Mouse (Mus musculus) G1E (cell line): ENCODE results near the gene Sdk1. TPM values are rescaled to one million over a fixed set of nuclear protein-coding genes. Genes with fewer than 3 reads are reported as not detected.

Source experiments
- ATAC-seq: 2 replicates; pipeline ENCODE4 v1.8.0; 2016; ENCODE audit warnings: mild to moderate bottlenecking; ENCODE audit not compliant: insufficient number of reproducible peaks, poor library complexity, low FRiP score, severe bottlenecking; ENCODE audit errors: extremely low read depth
- DNase-seq: peaks from one replicate; pipeline ENCODE4 v3.0.0; 2012; ENCODE audit warnings: low spot score
- H3K27me3 ChIP-seq: 2 replicates; pipeline ENCODE4 v1.6.1; 2012; ENCODE audit warnings: mild to moderate bottlenecking, low read length, inconsistent platforms; ENCODE audit not compliant: insufficient read depth
- H3K36me3 ChIP-seq: replicated peaks from 2 replicates; pipeline ENCODE3; 2012; ENCODE audit warnings: mild to moderate bottlenecking, inconsistent platforms
- H3K4me1 ChIP-seq: 2 replicates; pipeline ENCODE4 v1.6.1; 2012; ENCODE audit warnings: low read depth, low read length, inconsistent platforms, mixed read lengths; ENCODE audit not compliant: insufficient read depth
- H3K4me3 ChIP-seq: 2 replicates; pipeline ENCODE4 v1.5.1; 2012; ENCODE audit warnings: low read depth, mild to moderate bottlenecking, inconsistent platforms, low read length, moderate library complexity, mixed read lengths
- H3K9me3 ChIP-seq: replicated peaks from 2 replicates; pipeline ENCODE4 v1.6.1; 2012; ENCODE audit warnings: inconsistent platforms
- CTCF ChIP-seq: IDR thresholded peaks from 2 replicates; pipeline ENCODE4 v1.5.1; 2012; ENCODE audit warnings: low read depth, low read length, inconsistent platforms, mixed read lengths
- GATA1 ChIP-seq: IDR thresholded peaks from 2 replicates; pipeline ENCODE4 v1.6.1; 2012; ENCODE audit warnings: borderline replicate concordance, low read length, inconsistent platforms, mixed read lengths
- GATA2 ChIP-seq: IDR thresholded peaks from 2 replicates; pipeline ENCODE4 v1.6.1; 2012; ENCODE audit warnings: low read depth, low read length, inconsistent platforms, borderline replicate concordance
- POLR2AphosphoS5 ChIP-seq: IDR thresholded peaks from 2 replicates; pipeline ENCODE4 v1.6.1; 2012; ENCODE audit warnings: low read depth, low read length, inconsistent platforms; ENCODE audit not compliant: insufficient replicate concordance
- TAL1 ChIP-seq: conservative IDR thresholded peaks from 2 replicates; pipeline ENCODE4 v1.6.1; 2012; ENCODE audit warnings: low read depth, low read length, inconsistent platforms, mixed read lengths
- polyA plus RNA-seq: library from polyadenylated mRNA; stranded (reverse); fragments of >175 nt; gene quantifications from 2 replicates; pipeline ENCODE4 v1.2.3, GENCODE M21; 2012
- total RNA-seq, 2 experiments: library from RNA; stranded (forward) in 1 of 2; stranded (reverse) in 1 of 2; fragments of 200-1000 nt in 1 of 2; fragments of >200 nt in 1 of 2; fragmentation: Nextera tagmentation in 1 of 2; gene quantifications; 2 replicates each; pipeline ENCODE4 v1.2.3; 2014 to 2017

Gene Sdk1
- total and polyA plus RNA-seq, 3 experiments: 0.27 TPM; not detected in 2

DNA sequence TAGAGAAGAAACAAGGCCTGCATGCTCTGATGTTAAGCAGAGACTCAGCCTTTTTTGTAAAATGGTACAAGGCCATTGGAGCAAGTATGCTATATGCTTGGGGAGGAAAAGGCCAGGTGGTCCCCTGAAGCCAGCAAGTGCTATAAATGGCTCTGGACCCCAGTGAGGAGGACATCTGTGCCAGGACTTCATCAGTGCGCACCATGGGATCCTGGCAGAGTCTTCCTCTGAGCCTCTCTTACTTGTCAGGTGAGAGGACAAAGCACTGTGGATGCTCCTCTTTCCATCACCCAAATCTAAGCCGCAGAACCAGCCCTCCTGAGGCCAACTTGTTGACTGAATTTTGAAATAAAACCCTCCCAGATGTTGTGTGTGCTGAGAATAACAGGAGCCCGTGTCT lies 839.8 kb downstream of the Sdk1 start:
- no peak for TF ChIP-seq GATA1
- TF ChIP-seq TAL1: no peak
- no peak for TF ChIP-seq CTCF
- no peak for TF ChIP-seq GATA2
- TF ChIP-seq POLR2AphosphoS5: no peak
- Histone ChIP-seq H3K4me1 (no peaks in the 10 kb centered on the region), H3K36me3 (no peaks in the 10 kb centered on the region), H3K27me3 (no peaks in the 10 kb centered on the region), H3K4me3 (no peak overlapping the region), H3K9me3 (peaks cover 73% of the 10 kb centered on the region)
- DNase-seq: no peak
- ATAC-seq: no peak

DNA sequence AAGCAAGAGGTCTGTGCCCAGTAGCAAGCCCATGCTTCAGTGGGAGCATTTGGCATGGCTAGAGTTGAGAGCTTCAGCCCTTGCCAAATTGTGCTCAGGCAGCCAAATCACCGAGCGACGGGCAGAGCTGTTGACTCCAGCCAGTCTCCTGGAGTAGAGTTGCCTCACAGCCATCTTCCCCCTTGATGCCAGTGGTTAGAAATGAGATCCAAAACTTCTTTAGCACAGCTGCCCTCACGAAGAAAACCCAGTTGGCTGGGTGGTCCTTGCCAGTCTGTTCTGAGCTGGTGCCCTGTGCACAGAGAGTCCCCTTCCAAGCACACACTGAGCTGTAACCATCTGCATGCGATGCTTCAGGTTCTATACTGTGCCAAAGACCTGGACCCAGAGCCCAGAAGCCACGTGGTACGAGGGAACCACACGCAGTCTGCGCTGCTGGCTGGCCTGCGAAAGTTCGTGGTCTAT lies 855.1 kb downstream of the Sdk1 start:
- ATAC-seq: no peak
- TF ChIP-seq POLR2AphosphoS5: no peak
- no peak for TF ChIP-seq TAL1
- TF ChIP-seq GATA2: no peak
- no peak for TF ChIP-seq CTCF
- no peak for TF ChIP-seq GATA1
- Histone ChIP-seq H3K4me1 (no peaks in the 10 kb centered on the region), H3K4me3 (no peak overlapping the region), H3K9me3 (peaks cover 66% of the 10 kb centered on the region), H3K36me3 (no peaks in the 10 kb centered on the region), H3K27me3 (no peaks in the 10 kb centered on the region)
- DNase-seq: no peak

DNA sequence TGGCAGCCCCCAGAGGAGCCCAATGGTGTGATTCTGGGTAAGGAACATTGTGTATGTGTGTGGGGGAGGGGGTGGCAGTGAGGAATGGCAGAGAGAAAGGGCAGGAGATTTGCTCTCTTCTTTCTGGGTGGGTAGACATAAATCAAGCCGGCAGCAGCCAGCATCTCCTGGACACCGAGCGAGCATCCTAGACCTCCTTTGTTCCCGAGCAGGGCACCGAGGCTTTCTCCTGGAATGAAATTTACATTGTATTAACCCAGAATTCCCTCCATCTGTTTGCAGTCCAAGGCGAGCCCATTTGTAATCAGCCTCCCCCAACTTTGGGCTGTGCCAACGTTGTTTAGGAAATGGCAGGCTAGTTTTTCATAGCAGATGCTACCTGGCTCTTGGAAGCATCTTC lies 858.9 kb downstream of the Sdk1 start:
- no peaks in the 10 kb centered on the region for H3K27me3 ChIP-seq
- ATAC-seq: no peak
- no peak for DNase-seq

DNA sequence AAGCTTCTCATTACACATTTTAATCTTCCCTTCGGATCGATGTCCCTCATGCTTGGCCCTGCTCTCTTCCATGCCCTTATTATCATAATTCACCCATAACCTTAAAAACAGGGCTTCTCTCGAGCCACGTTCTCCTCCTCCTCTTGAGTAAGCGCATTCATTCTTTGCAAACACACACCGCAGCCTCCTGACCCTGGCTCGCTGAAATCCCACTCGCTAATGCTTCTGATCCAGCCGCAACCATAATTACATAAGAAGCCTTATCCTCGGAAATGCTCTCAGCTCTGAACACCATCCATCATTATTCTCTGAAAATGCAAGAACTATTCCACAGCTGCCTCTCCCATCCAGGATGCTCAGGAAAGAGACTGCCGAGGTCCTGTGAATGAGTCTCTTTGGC lies 866.1 kb downstream of the Sdk1 start:
- TF ChIP-seq POLR2AphosphoS5: no peak
- no peak for TF ChIP-seq TAL1
- TF ChIP-seq CTCF: no peak
- TF ChIP-seq GATA1: no peak
- no peak for TF ChIP-seq GATA2

More for the DNA sequence above, 858.9 kb downstream of the Sdk1 start:
- no peak for TF ChIP-seq CTCF
- TF ChIP-seq GATA1: no peak
- TF ChIP-seq POLR2AphosphoS5: no peak
- no peak for TF ChIP-seq TAL1
- H3K4me1 ChIP-seq: no peaks in the 10 kb centered on the region
- H3K9me3 ChIP-seq: peaks cover 74% of the 10 kb centered on the region
- H3K36me3 ChIP-seq: no peaks in the 10 kb centered on the region
- no peak overlapping the region for H3K4me3 ChIP-seq

DNA sequence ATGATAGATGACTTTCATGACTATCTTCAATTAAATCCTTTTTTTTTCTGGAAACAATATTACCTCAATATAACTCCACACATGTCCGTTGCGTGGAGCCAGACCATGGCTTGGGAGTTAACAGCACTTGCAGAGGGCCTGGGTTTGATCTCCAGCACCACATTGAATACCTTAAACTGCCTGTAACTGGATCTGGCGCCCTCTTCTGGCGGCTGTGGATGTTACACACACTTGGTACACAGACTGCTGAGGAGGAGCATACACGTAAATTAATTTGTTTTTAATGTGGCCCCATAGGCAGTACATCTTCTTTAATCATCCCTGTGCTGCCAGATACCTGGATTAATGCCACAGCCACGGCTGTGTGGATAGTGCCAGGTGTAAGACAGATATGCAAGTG lies 870.7 kb downstream of the Sdk1 start:
- H3K9me3 ChIP-seq: peaks cover 73% of the 10 kb centered on the region
- no peaks in the 10 kb centered on the region for H3K36me3 ChIP-seq

More for the DNA sequence above, 866.1 kb downstream of the Sdk1 start:
- DNase-seq (no peak), ATAC-seq (no peak)
- H3K4me1 ChIP-seq: no peaks in the 10 kb centered on the region
- H3K4me3 ChIP-seq: no peak overlapping the region
- peaks cover 56% of the 10 kb centered on the region for H3K9me3 ChIP-seq
- H3K36me3 ChIP-seq: no peaks in the 10 kb centered on the region
- no peaks in the 10 kb centered on the region for H3K27me3 ChIP-seq

DNA sequence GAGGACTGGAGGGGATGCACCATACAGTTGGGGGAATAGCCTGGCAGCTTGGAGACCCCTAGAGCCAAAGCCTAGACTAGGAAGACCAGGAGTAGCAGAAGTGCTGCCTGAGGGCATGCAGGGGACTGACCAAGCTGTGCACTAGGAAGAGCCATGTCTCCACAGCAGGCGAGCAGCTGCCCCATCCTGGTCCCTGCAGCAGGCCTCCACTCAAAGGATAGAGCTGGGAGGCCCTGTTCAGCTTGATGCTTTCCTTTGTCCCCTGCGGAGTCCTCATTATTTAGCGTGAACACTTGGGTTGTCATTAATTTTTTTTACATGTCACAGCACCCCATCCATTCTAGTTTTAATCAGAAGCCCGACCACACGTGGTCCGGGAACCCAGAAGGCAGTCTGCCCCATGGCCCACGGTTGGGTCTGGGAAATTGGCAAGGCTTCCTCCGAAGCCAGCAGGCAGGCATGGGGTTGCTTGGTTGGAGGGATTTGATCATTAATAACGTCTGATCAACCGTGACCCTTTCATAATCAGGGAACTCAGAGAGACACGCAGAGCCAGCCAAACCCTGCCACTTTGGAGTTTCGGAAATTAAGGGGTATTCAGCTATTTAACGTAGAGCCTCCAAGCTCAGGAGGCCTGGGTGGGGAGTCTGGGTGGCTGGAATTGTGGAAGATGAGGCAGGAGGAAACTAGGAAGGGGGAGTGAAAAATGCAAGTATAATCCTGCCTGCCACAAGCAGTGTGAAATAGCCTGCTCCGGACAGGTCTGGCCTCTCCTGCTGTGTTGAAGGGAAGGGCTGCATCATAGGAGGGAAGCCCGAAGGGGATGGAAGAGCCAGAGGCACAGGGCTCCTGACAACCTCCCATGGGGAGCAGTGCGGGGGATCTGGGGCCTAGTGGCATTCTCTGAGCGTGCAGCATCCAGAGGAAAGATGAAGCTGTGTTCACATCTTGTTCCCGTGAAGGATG lies 872.2 kb downstream of the Sdk1 start:
- H3K9me3 ChIP-seq: peaks cover 78% of the 10 kb centered on the region
- TF ChIP-seq GATA1: no peak
- TF ChIP-seq TAL1: no peak
- H3K4me1 ChIP-seq: no peaks in the 10 kb centered on the region
- DNase-seq (no peak), ATAC-seq (no peak)
- no peak overlapping the region for H3K4me3 ChIP-seq
- no peaks in the 10 kb centered on the region for H3K36me3 ChIP-seq
- H3K27me3 ChIP-seq: no peaks in the 10 kb centered on the region

More for the DNA sequence above, 870.7 kb downstream of the Sdk1 start:
- ATAC-seq (no peak), DNase-seq (no peak)
- Histone ChIP-seq H3K4me1 (no peaks in the 10 kb centered on the region), H3K27me3 (no peaks in the 10 kb centered on the region), H3K4me3 (no peak overlapping the region)
- TF ChIP-seq POLR2AphosphoS5 (no peak), CTCF (no peak), GATA2 (no peak), TAL1 (no peak), GATA1 (no peak)

DNA sequence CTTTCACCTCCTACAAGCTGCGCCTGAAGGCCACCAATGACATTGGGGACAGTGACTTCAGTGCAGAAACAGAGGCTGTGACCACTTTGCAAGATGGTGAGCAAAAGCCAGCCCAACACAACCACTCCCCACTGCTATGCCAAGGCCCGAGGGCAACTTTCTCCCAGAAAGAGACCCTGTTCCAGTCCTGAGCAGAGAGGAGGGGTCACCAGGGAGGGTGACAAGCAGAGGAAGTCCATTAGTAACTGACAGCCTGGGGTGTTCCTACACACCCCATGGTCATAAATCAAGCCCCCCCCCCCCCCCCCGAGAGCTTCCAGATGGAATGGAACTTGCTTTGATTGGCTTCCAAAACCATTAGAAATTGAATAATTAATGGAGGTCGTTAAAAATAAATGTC lies 886.5 kb downstream of the Sdk1 start:
- Histone ChIP-seq H3K27me3 (no peaks in the 10 kb centered on the region), H3K36me3 (no peaks in the 10 kb centered on the region), H3K4me3 (no peak overlapping the region), H3K9me3 (peaks cover 58% of the 10 kb centered on the region), H3K4me1 (no peaks in the 10 kb centered on the region)
- TF ChIP-seq GATA1: no peak
- no peak for TF ChIP-seq GATA2
- TF ChIP-seq POLR2AphosphoS5: no peak
- TF ChIP-seq CTCF: no peak
- no peak for TF ChIP-seq TAL1
- no peak for ATAC-seq
- no peak for DNase-seq
